Mouse (Mus musculus) heart, adult 2 months (tissue): ENCODE measurements around the gene Cfap97. TPM values are rescaled to one million over a fixed set of nuclear protein-coding genes. Genes with fewer than 3 reads are reported as not detected.
"Not testable (repeated sequence)": the region's sequence is repeated elsewhere in the genome, so short reads cannot be mapped to it uniquely, and the experiment has no call there.

Experiments
- DNase-seq, 2 experiments: peaks; one replicate each; pipeline ENCODE4 v3.0.0; 2021
- H3K27ac ChIP-seq: fragments of 200-600 bp; 2 replicates; pipeline ENCODE4 v1.8.1; 2022
- H3K27me3 ChIP-seq: fragments of 200-500 bp; 2 replicates; pipeline ENCODE4 v1.6.1; 2012; ENCODE audit warnings: mild to moderate bottlenecking, low read length, inconsistent platforms, mixed read lengths; ENCODE audit not compliant: control insufficient read depth, insufficient read depth
- H3K36me3 ChIP-seq: fragments of 200-500 bp; 2 replicates; pipeline ENCODE4 v1.6.1; 2012; ENCODE audit warnings: low read length, inconsistent platforms; ENCODE audit not compliant: control insufficient read depth, insufficient read depth
- H3K4me1 ChIP-seq: fragments of 200-500 bp; 2 replicates; pipeline ENCODE4 v1.6.1; 2011; ENCODE audit warnings: low read length; ENCODE audit not compliant: control insufficient read depth, insufficient read depth
- H3K4me3 ChIP-seq: fragments of 200-600 bp; 2 replicates; pipeline ENCODE4 v1.8.1; 2022
- H3K79me2 ChIP-seq: fragments of 200-500 bp; replicated peaks from 2 replicates; pipeline ENCODE4 v1.6.1; 2012; ENCODE audit warnings: mild to moderate bottlenecking, inconsistent platforms, low read length, moderate library complexity, mixed read lengths; ENCODE audit not compliant: control insufficient read depth, insufficient read depth
- H3K9ac ChIP-seq: fragments of 200-500 bp; 2 replicates; pipeline ENCODE4 v1.6.1; 2012; ENCODE audit warnings: low read depth, mild to moderate bottlenecking, control low read depth, inconsistent platforms, low read length, mixed read lengths
- CTCF ChIP-seq: fragments of 200-600 bp; IDR thresholded peaks from 2 replicates; pipeline ENCODE4 v1.8.1; 2022; ENCODE audit warnings: antibody characterized with exemption, mild to moderate bottlenecking, moderate library complexity
- EP300 ChIP-seq: fragments of 200-500 bp; IDR thresholded peaks from 2 replicates; pipeline ENCODE4 v1.6.1; 2011; ENCODE audit warnings: low read depth, low read length, control low read depth; ENCODE audit not compliant: insufficient read depth
- POLR2A ChIP-seq: fragments of 200-500 bp; IDR thresholded peaks from 2 replicates; pipeline ENCODE4 v1.6.1; 2011; ENCODE audit warnings: mild to moderate bottlenecking, low read depth, low read length, control low read depth; ENCODE audit not compliant: insufficient read depth
- WGBS: fragments of 180-500 bp; shearing (Covaris S2); methylation state at CpG from one replicate; pipeline ENCODE4 v1.1.7; 2018; 5-methylcytosine and 5-hydroxymethylcytosine counted together
- intact Hi-C: fragments of 180-260 bp; cut with DNase I; formaldehyde crosslinking; loops from one replicate; pipeline ENCODE4 v1.15.1; 2025
- long read RNA-seq: library from polyadenylated mRNA; stranded (forward); transcript quantifications from one replicate; pipeline ENCODE4 v2.0.0, GENCODE M21; 2021
- polyA plus RNA-seq: library from polyadenylated mRNA; depleted of rRNA; stranded (reverse); fragments of >200 nt; gene quantifications from 2 replicates; pipeline ENCODE4 v1.2.3, GENCODE M21; 2012; rRNA removed
- total RNA-seq, 2 experiments: library from RNA; stranded (reverse); gene quantifications; 2 replicates each; pipeline ENCODE4 v1.2.3; 2021

Cfap97 gene
- total RNA-seq (10 to 100 TPM; 12.2 to 13.6 TPM), polyA plus RNA-seq (4.7 and 10.6 TPM in 2 replicates)
- long read RNA-seq, full-length matches to known transcripts: 5 of 11 reads
- long read RNA-seq, partial matches to known transcripts: 5 of 11 reads
- long read RNA-seq, other reads (novel, unspliced or antisense): 1 of 11 reads

- Histone ChIP-seq H3K36me3 (peaks cover 2% of the 10 kb centered on the region), H3K27me3 (no peaks in the 10 kb centered on the region), H3K79me2 (no peaks in the 10 kb centered on the region), H3K4me1 (peaks cover 4% of the 10 kb centered on the region), H3K27ac (peak within 1 kb of the TSS; percentile 61), H3K9ac (peak within 1 kb of the TSS; percentile 97), H3K4me3 (peak within 1 kb of the TSS; percentile 72)
- intact Hi-C loops: loop anchor here (1.0 kb wide), 2 partner anchors 12 to 152 kb away; partner anchors contain the start of gene Lrp2bp
- 1% methylated on average over 71 of the region's 75 CpGs for WGBS
- no peak for TF ChIP-seq POLR2A
- TF ChIP-seq EP300: no peak
- TF ChIP-seq CTCF: no peak
- peak; percentile 63 to 74 for DNase-seq
Measured at GRCm38 (mm10) chr8:46151202-46152062, at the start of gene Cfap97. TSS of gene Cfap97 (plus strand) at chr8:46151771.

GRCm38 (mm10) chr8:46103434-46103833 is 48.1 kb upstream of the Cfap97 start:
- H3K9ac ChIP-seq: no peak overlapping the region
- H3K4me3 ChIP-seq: no peak overlapping the region
- DNase-seq: no peak
- H3K79me2 ChIP-seq: no peaks in the 10 kb centered on the region
- H3K27me3 ChIP-seq: no peaks in the 10 kb centered on the region
- WGBS: 96% methylated on average over 11 of the region's 11 CpGs
- intact Hi-C loops: no loop called here
- H3K36me3 ChIP-seq: no peaks in the 10 kb centered on the region
- no peaks in the 10 kb centered on the region for H3K4me1 ChIP-seq
- TF ChIP-seq EP300 (no peak), CTCF (no peak), POLR2A (no peak)
- no peak overlapping the region for H3K27ac ChIP-seq

- no peak for DNase-seq
- no peak overlapping the region for H3K27ac ChIP-seq
- H3K79me2 ChIP-seq: no peaks in the 10 kb centered on the region
- intact Hi-C loops: no loop called here
- no peaks in the 10 kb centered on the region for H3K4me1 ChIP-seq
- no peaks in the 10 kb centered on the region for H3K27me3 ChIP-seq
- H3K4me3 ChIP-seq: no peak overlapping the region
- H3K36me3 ChIP-seq: no peaks in the 10 kb centered on the region
- no peak overlapping the region for H3K9ac ChIP-seq
- no peak for TF ChIP-seq POLR2A
- TF ChIP-seq EP300: no peak
- no peak for TF ChIP-seq CTCF
Measured at GRCm38 (mm10) chr8:46107690-46108089, 43.9 kb upstream of the Cfap97 start.

GRCm38 (mm10) chr8:46113421-46114170 is 38.0 kb upstream of the Cfap97 start:
- H3K4me1 ChIP-seq, H3K9ac ChIP-seq, H3K27ac ChIP-seq, H3K27me3 ChIP-seq, H3K4me3 ChIP-seq, H3K79me2 ChIP-seq, intact Hi-C loops, H3K36me3 ChIP-seq: not testable (repeated sequence)
- peak in 1 of 2 experiments; percentile 13 for DNase-seq

GRCm38 (mm10) chr8:46117172-46117571 is 34.4 kb upstream of the Cfap97 start:
- no peaks in the 10 kb centered on the region; the same call in 1 of the 2 replicates for H3K4me1 ChIP-seq
- no peaks in the 10 kb centered on the region for H3K27me3 ChIP-seq
- intact Hi-C loops: no loop called here
- no peaks in the 10 kb centered on the region for H3K79me2 ChIP-seq
- no peak for TF ChIP-seq CTCF
- TF ChIP-seq POLR2A: no peak
- no peak for TF ChIP-seq EP300
- no peak overlapping the region for H3K27ac ChIP-seq
- 70% methylated on average over 3 of the region's 3 CpGs for WGBS
- H3K9ac ChIP-seq: no peak overlapping the region
- no peak overlapping the region for H3K4me3 ChIP-seq
- no peaks in the 10 kb centered on the region; the same call in 1 of the 2 replicates for H3K36me3 ChIP-seq
- no peak for DNase-seq
